Mouse (Mus musculus) MEL (cell line): Measurements from ENCODE around the gene Ifitm10.

Source experiments
- BHLHE40 ChIP-seq: IDR thresholded peaks from 2 replicates; pipeline ENCODE4 v1.6.1; 2012; ENCODE audit warnings: low read depth, mild to moderate bottlenecking, inconsistent platforms, low read length, improper control_type of control experiment, borderline replicate concordance
- CTCF ChIP-seq, 3 experiments: IDR thresholded peaks in 2 of 3; conservative IDR thresholded peaks in 1 of 3; 2 replicates each; pipeline ENCODE4 v1.5.1; 2011 to 2012; ENCODE audit warnings: low read length in 3 of 3, low read depth in 2 of 3, mild to moderate bottlenecking in 2 of 3, improper control_type of control experiment in 1 of 3, inconsistent platforms in 1 of 3, mixed read lengths in 1 of 3, moderate library complexity in 1 of 3; ENCODE audit not compliant: control insufficient read depth in 1 of 3, insufficient read depth in 1 of 3, poor library complexity in 1 of 3, severe bottlenecking in 1 of 3
- E2F4 ChIP-seq: IDR thresholded peaks from 2 replicates; pipeline ENCODE4 v1.6.1; 2011; ENCODE audit warnings: low read depth, low read length, improper control_type of control experiment, borderline replicate concordance
- ELF1 ChIP-seq: IDR thresholded peaks from 2 replicates; pipeline ENCODE4 v1.6.1; 2014; ENCODE audit warnings: low read depth, mild to moderate bottlenecking, inconsistent platforms, low read length, improper control_type of control experiment, moderate library complexity
- EP300 ChIP-seq, 2 experiments: IDR thresholded peaks; 2 replicates each; pipeline ENCODE4 v1.6.1; 2011; ENCODE audit warnings: improper control_type of control experiment in 2 of 2, low read length in 2 of 2, low read depth in 1 of 2, mild to moderate bottlenecking in 1 of 2
- JUND ChIP-seq: IDR thresholded peaks from 2 replicates; pipeline ENCODE4 v1.6.1; 2011; ENCODE audit warnings: low read depth, mild to moderate bottlenecking, improper control_type of control experiment, low read length
- KAT2A ChIP-seq: conservative IDR thresholded peaks from 2 replicates; pipeline ENCODE4 v1.6.1; 2012; ENCODE audit warnings: low read depth, low read length, improper control_type of control experiment, inconsistent platforms
- POLR2A ChIP-seq, 2 experiments: IDR thresholded peaks; 2 replicates each; pipeline ENCODE4 v1.6.1; 2011 to 2012; ENCODE audit warnings: low read length in 2 of 2, mild to moderate bottlenecking in 2 of 2, control low read depth in 1 of 2, improper control_type of control experiment in 1 of 2, low read depth in 1 of 2, moderate library complexity in 1 of 2; ENCODE audit not compliant: control insufficient read depth in 1 of 2, insufficient read depth in 1 of 2, poor library complexity in 1 of 2
- ZKSCAN1 ChIP-seq: IDR thresholded peaks from 2 replicates; pipeline ENCODE4 v1.6.1; 2012; ENCODE audit warnings: low read depth, mild to moderate bottlenecking, inconsistent platforms, low read length, improper control_type of control experiment, moderate library complexity
- ZMIZ1 ChIP-seq: IDR thresholded peaks from 2 replicates; pipeline ENCODE4 v1.6.1; 2012; ENCODE audit warnings: low read depth, mild to moderate bottlenecking, inconsistent platforms, low read length, improper control_type of control experiment, moderate library complexity

GRCm38 (mm10) chr7:142394261-142395190 lies 21.0 kb upstream of the Ifitm10 start:
- TF ChIP-seq EP300 (IDR thresholded peaks at IDR 0.05; ENCODE audit: low read depth in 1 of 2, low read length in 2 of 2) (peak in 1 of 2 experiments; percentile 42; a peak in 2 of 4 replicates), CTCF (IDR thresholded peaks at IDR 0.05 in 2 of 3, conservative IDR thresholded peaks at IDR 0.05 in 1 of 3; ENCODE audit: control insufficient read depth in 1 of 3, insufficient read depth in 1 of 3, low read depth in 2 of 3, low read length in 3 of 3, poor library complexity in 1 of 3, severe bottlenecking in 1 of 3) (no peak), E2F4 (no peak), BHLHE40 (no peak), ZKSCAN1 (no peak), ELF1 (no peak), JUND (no peak), KAT2A (no peak), ZMIZ1 (no peak), POLR2A (IDR thresholded peaks at IDR 0.05; ENCODE audit: control insufficient read depth in 1 of 2, insufficient read depth in 1 of 2, low read depth in 1 of 2, low read length in 2 of 2, poor library complexity in 1 of 2) (no peak)
